Mouse (Mus musculus) layer of hippocampus, postnatal 25 days (tissue): ENCODE data around the gene Zfp777. TPM values are rescaled to one million over a fixed set of nuclear protein-coding genes. Genes with fewer than 3 reads are reported as not detected.

ENCODE experiments used
- DNase-seq, 2 experiments: peaks; one replicate each; pipeline ENCODE4 v3.0.0; 2022; ENCODE audit warnings: mixed read lengths in 2 of 2, low spot score in 1 of 2; ENCODE audit errors: extremely low spot score in 1 of 2
- microRNA-seq, 2 experiments: library from miRNA; unstranded; fragments of <30 nt; microRNA quantifications; one replicate each; pipeline ENCODE4 v1.2.0; 2021
- total RNA-seq, 2 experiments: library from RNA; stranded (reverse); gene quantifications; 2 replicates each; pipeline ENCODE4 v1.2.3; 2021

The Zfp777 gene
- total RNA-seq, 2 experiments from 2014 or later: 33.8 to 33.9 TPM

- DNase-seq: no peak
These were observed 16.1 kb downstream of the Zfp777 start for GRCm38 (mm10) chr6:48032661-48033060.

GRCm38 (mm10) chr6:48025905-48026660, 22.6 kb downstream of the Zfp777 start:
- no peak for DNase-seq

- no peak for DNase-seq
These were observed 23.7 kb downstream of the Zfp777 start for GRCm38 (mm10) chr6:48024994-48025345.

GRCm38 (mm10) chr6:48024330-48024993, 24.2 kb downstream of the Zfp777 start:
- no peak for DNase-seq

- no peak for DNase-seq
These were observed 26.0 kb downstream of the Zfp777 start for GRCm38 (mm10) chr6:48022672-48023071.

GRCm38 (mm10) chr6:48021678-48022077, 27.0 kb downstream of the Zfp777 start:
- DNase-seq: no peak

GRCm38 (mm10) chr6:48020006-48020405, 28.7 kb downstream of the Zfp777 start:
- DNase-seq: no peak

- DNase-seq: no peak
These were observed 31.9 kb downstream of the Zfp777 start for GRCm38 (mm10) chr6:48016841-48017240.

GRCm38 (mm10) chr6:48016090-48016521, 32.6 kb downstream of the Zfp777 start:
- DNase-seq: peak; percentile 26 to 45

- no peak for DNase-seq
These were observed 38.0 kb downstream of the Zfp777 start for GRCm38 (mm10) chr6:48010727-48011126.

GRCm38 (mm10) chr6:47995661-47996060, 53.0 kb downstream of the Zfp777 start:
- no peak for DNase-seq

GRCm38 (mm10) chr6:47983936-47984335, 64.8 kb downstream of the Zfp777 start:
- no peak for DNase-seq

- DNase-seq: peak; percentile 61 to 72
These were observed 69.8 kb downstream of the Zfp777 start for GRCm38 (mm10) chr6:47978897-47979368.

GRCm38 (mm10) chr6:47974599-47974998, 74.1 kb downstream of the Zfp777 start:
- DNase-seq: no peak

Small RNAs within 50 kb of the gene (microRNA-seq; reads per million reads assigned to microRNA genes)
- gene Gm24563: 0 reads per million in 2 experiments

Other genes starting within 250 kb of the Zfp777 start
- gene Pdia4, start 235.5 kb downstream of the Zfp777 start, total RNA-seq: 10 to 100 TPM; 53.5 to 67.5 TPM
- 1 to 10 TPM; 3.8 to 4.9 TPM for gene Zfp786, start 218.0 kb downstream of the Zfp777 start, total RNA-seq
- gene Zfp398, start 213.2 kb downstream of the Zfp777 start, total RNA-seq: 10 to 100 TPM; 18.5 to 23.5 TPM
- gene Zfp282, start 171.7 kb downstream of the Zfp777 start, total RNA-seq: 10 to 100 TPM; 15.3 to 17.1 TPM
- gene Zfp212, start 128.4 kb downstream of the Zfp777 start, total RNA-seq: 10 to 100 TPM; 17.0 to 17.3 TPM
- gene Zfp956, start 95.5 kb downstream of the Zfp777 start, total RNA-seq: 10 to 100 TPM; 19.3 to 22.6 TPM
- 10 to 100 TPM; 29.6 to 31.8 TPM for gene Zfp746, start 37.7 kb upstream of the Zfp777 start, total RNA-seq